Mouse (Mus musculus) left cerebral cortex, adult 2 months (tissue): ENCODE data around the gene BC052040. TPM values are rescaled to one million over a fixed set of nuclear protein-coding genes. Genes with fewer than 3 reads are reported as not detected.

Source experiments
- DNase-seq, 2 experiments: peaks; one replicate each; pipeline ENCODE4 v3.0.0; 2021 to 2022; ENCODE audit warnings: low spot score in 2 of 2, mixed read lengths in 1 of 2; ENCODE audit errors: extremely low spot score in 1 of 2
- H3K27ac ChIP-seq: fragments of 200-600 bp; 2 replicates; pipeline ENCODE4 v1.8.1; 2022
- H3K4me3 ChIP-seq: fragments of 200-600 bp; 2 replicates; pipeline ENCODE4 v1.8.1; 2022
- CTCF ChIP-seq: fragments of 200-600 bp; IDR thresholded peaks from 2 replicates; pipeline ENCODE4 v1.8.1; 2022; ENCODE audit warnings: antibody characterized with exemption, mild to moderate bottlenecking, moderate library complexity
- intact Hi-C: fragments of 180-260 bp; cut with DNase I; formaldehyde crosslinking; loops from one replicate; pipeline ENCODE4 v1.15.1; 2025
- total RNA-seq, 2 experiments: library from RNA; stranded (reverse); gene quantifications; 2 replicates each; pipeline ENCODE4 v1.2.3; 2021

The BC052040 gene
- total RNA-seq, 2 experiments from 2014 or later, result 6.1 to 8.1 TPM

GRCm38 (mm10) chr2:115747639-115748038 is 166.1 kb downstream of the BC052040 start:
- no peak for DNase-seq
- TF ChIP-seq CTCF, result no peak
- H3K4me3 ChIP-seq, result no peak overlapping the region
- intact Hi-C loops, result no loop called here
- H3K27ac ChIP-seq, result no peak overlapping the region

- no peak overlapping the region for H3K4me3 ChIP-seq
- no peak for TF ChIP-seq CTCF
- no peak overlapping the region for H3K27ac ChIP-seq
- intact Hi-C loops, result no loop called here
- DNase-seq, result no peak
Measured at GRCm38 (mm10) chr2:115751177-115751576, 169.7 kb downstream of the BC052040 start.

- no peak for TF ChIP-seq CTCF
- intact Hi-C loops, result no loop called here
- no peak for DNase-seq
Measured at GRCm38 (mm10) chr2:115757685-115758084, 176.2 kb downstream of the BC052040 start.

GRCm38 (mm10) chr2:115758542-115758941 is 177.0 kb downstream of the BC052040 start:
- Histone ChIP-seq H3K4me3 (no peak overlapping the region), H3K27ac (no peak overlapping the region)
- intact Hi-C loops, result no loop called here
- DNase-seq, result no peak
- no peak for TF ChIP-seq CTCF

More at GRCm38 (mm10) chr2:115757685-115758084, 176.2 kb downstream of the BC052040 start:
- Histone ChIP-seq H3K4me3 (no peak overlapping the region), H3K27ac (no peak overlapping the region)

GRCm38 (mm10) chr2:115764595-115765305 is 183.2 kb downstream of the BC052040 start:
- intact Hi-C loops, result no loop called here
- no peak for DNase-seq
- Histone ChIP-seq H3K4me3 (no peak overlapping the region), H3K27ac (no peak overlapping the region)
- TF ChIP-seq CTCF, result no peak

GRCm38 (mm10) chr2:115769597-115770305 is 188.2 kb downstream of the BC052040 start:
- peak in 1 of 2 experiments; percentile 23 for DNase-seq

GRCm38 (mm10) chr2:115772709-115773108 is 191.2 kb downstream of the BC052040 start:
- intact Hi-C loops, result no loop called here
- no peak for TF ChIP-seq CTCF
- no peak for DNase-seq
- no peak overlapping the region for H3K27ac ChIP-seq
- no peak overlapping the region for H3K4me3 ChIP-seq

More at GRCm38 (mm10) chr2:115769597-115770305, 188.2 kb downstream of the BC052040 start:
- no peak for TF ChIP-seq CTCF
- Histone ChIP-seq H3K27ac (no peak overlapping the region; the same call in 1 of the 2 replicates), H3K4me3 (no peak overlapping the region)
- intact Hi-C loops, result no loop called here

GRCm38 (mm10) chr2:115774153-115774908 is 192.8 kb downstream of the BC052040 start:
- H3K27ac ChIP-seq, result no peak overlapping the region
- no peak overlapping the region for H3K4me3 ChIP-seq
- intact Hi-C loops, result no loop called here
- DNase-seq, result no peak
- TF ChIP-seq CTCF, result no peak

- intact Hi-C loops, result no loop called here
- DNase-seq, result no peak
- TF ChIP-seq CTCF, result no peak
- no peak overlapping the region for H3K27ac ChIP-seq
- no peak overlapping the region for H3K4me3 ChIP-seq
Measured at GRCm38 (mm10) chr2:115775488-115776217, 194.1 kb downstream of the BC052040 start.

GRCm38 (mm10) chr2:115776924-115777860 is 195.7 kb downstream of the BC052040 start:
- intact Hi-C loops, result no loop called here
- TF ChIP-seq CTCF, result no peak
- no peak overlapping the region for H3K4me3 ChIP-seq
- no peak overlapping the region for H3K27ac ChIP-seq
- no peak for DNase-seq
